Mouse (Mus musculus): Measurements from ENCODE around the gene Sorcs3.

Gene Sorcs3

GRCm38 (mm10) chr19:48391551-48391950 is 185.7 kb downstream of the Sorcs3 start:
- DNase-seq (ENCODE audit: low read depth, low spot score) = no peak

- no peak for DNase-seq (ENCODE audit: low read depth, low spot score)
These were observed 199.1 kb downstream of the Sorcs3 start for GRCm38 (mm10) chr19:48404774-48405495.

GRCm38 (mm10) chr19:48408221-48408620 is 202.4 kb downstream of the Sorcs3 start:
- no peak for DNase-seq (ENCODE audit: low read depth, low spot score)

GRCm38 (mm10) chr19:48411332-48411731 is 205.5 kb downstream of the Sorcs3 start:
- no peak for DNase-seq (ENCODE audit: low read depth, low spot score)

- no peak for DNase-seq (ENCODE audit: low read depth, low spot score)
These were observed 208.0 kb downstream of the Sorcs3 start for GRCm38 (mm10) chr19:48413836-48414235.

- DNase-seq (ENCODE audit: low read depth, low spot score) = no peak
These were observed 212.5 kb downstream of the Sorcs3 start for GRCm38 (mm10) chr19:48418356-48418755.

- no peak for DNase-seq (ENCODE audit: low read depth, low spot score)
These were observed 223.4 kb downstream of the Sorcs3 start for GRCm38 (mm10) chr19:48429263-48429662.

GRCm38 (mm10) chr19:48429755-48430154 is 223.9 kb downstream of the Sorcs3 start:
- no peak for DNase-seq (ENCODE audit: low read depth, low spot score)

GRCm38 (mm10) chr19:48430328-48430727 is 224.5 kb downstream of the Sorcs3 start:
- DNase-seq (ENCODE audit: low read depth, low spot score) = no peak

GRCm38 (mm10) chr19:48438450-48438849 is 232.6 kb downstream of the Sorcs3 start:
- DNase-seq (ENCODE audit: low read depth, low spot score) = no peak

GRCm38 (mm10) chr19:48461141-48461540 is 255.3 kb downstream of the Sorcs3 start:
- no peak for DNase-seq (ENCODE audit: low read depth, low spot score)

GRCm38 (mm10) chr19:48462426-48462825 is 256.6 kb downstream of the Sorcs3 start:
- DNase-seq (ENCODE audit: low read depth, low spot score) = no peak

GRCm38 (mm10) chr19:48463494-48463893 is 257.7 kb downstream of the Sorcs3 start:
- DNase-seq (ENCODE audit: low read depth, low spot score) = no peak

- no peak for DNase-seq (ENCODE audit: low read depth, low spot score)
These were observed 261.6 kb downstream of the Sorcs3 start for GRCm38 (mm10) chr19:48467471-48467870.

GRCm38 (mm10) chr19:48469791-48470410 is 264.1 kb downstream of the Sorcs3 start:
- no peak for DNase-seq (ENCODE audit: low read depth, low spot score)

GRCm38 (mm10) chr19:48471927-48472326 is 266.1 kb downstream of the Sorcs3 start:
- no peak for DNase-seq (ENCODE audit: low read depth, low spot score)

GRCm38 (mm10) chr19:48475784-48476410 is 270.1 kb downstream of the Sorcs3 start:
- DNase-seq (ENCODE audit: low read depth, low spot score) = no peak

- DNase-seq (ENCODE audit: low read depth, low spot score) = no peak
These were observed 273.0 kb downstream of the Sorcs3 start for GRCm38 (mm10) chr19:48478864-48479263.

GRCm38 (mm10) chr19:48482946-48483345 is 277.1 kb downstream of the Sorcs3 start:
- DNase-seq (ENCODE audit: low read depth, low spot score) = no peak

GRCm38 (mm10) chr19:48491111-48491510 is 285.3 kb downstream of the Sorcs3 start:
- no peak for DNase-seq (ENCODE audit: low read depth, low spot score)

GRCm38 (mm10) chr19:48503896-48504620 is 298.2 kb downstream of the Sorcs3 start:
- DNase-seq (ENCODE audit: low read depth, low spot score) = no peak

- no peak for DNase-seq (ENCODE audit: low read depth, low spot score)
These were observed 318.0 kb downstream of the Sorcs3 start for GRCm38 (mm10) chr19:48523803-48524202.
